Mouse (Mus musculus) lung, adult 2 months (tissue): ENCODE data around the gene B4galt1.

Experiments used
- CTCF ChIP-seq: fragments of 200-500 bp; IDR thresholded peaks from 2 replicates; pipeline ENCODE4 v1.5.1; 2011; ENCODE audit warnings: mild to moderate bottlenecking, low read length, control low read depth; ENCODE audit not compliant: insufficient read depth
- POLR2A ChIP-seq: fragments of 200-500 bp; IDR thresholded peaks from 2 replicates; pipeline ENCODE4 v1.6.1; 2011; ENCODE audit warnings: low read depth, mild to moderate bottlenecking, control low read depth, low read length, borderline replicate concordance; ENCODE audit errors: extremely low read depth

GRCm38 (mm10) chr4:40849518-40849917, 4.3 kb downstream of the B4galt1 start:
- TF ChIP-seq CTCF = no peak
- TF ChIP-seq POLR2A = no peak
